Mouse (Mus musculus): Measurements from ENCODE around the gene Hcst.

Hcst gene

DNA sequence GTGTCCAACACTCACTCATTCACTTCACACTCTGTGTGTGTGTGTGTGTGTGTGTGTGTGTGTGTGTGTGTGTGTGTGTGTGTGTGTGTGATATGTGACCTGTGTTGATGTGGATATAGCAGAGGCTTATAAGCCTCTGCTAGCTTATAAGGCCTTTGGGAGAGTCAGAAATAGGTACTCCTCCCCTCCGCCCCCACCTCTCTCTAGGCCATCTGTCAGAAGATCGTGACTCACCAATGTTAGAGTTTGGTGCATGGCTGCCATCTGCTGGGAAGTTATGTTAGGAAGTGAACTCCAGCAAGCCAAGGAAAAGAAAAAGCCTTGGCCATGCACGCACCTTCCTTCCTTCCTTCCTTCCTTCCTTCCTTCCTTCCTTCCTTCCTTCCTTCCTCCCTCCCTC, 12.1 kb upstream of the Hcst start:
- peak; percentile 87 to 95 for DNase-seq

DNA sequence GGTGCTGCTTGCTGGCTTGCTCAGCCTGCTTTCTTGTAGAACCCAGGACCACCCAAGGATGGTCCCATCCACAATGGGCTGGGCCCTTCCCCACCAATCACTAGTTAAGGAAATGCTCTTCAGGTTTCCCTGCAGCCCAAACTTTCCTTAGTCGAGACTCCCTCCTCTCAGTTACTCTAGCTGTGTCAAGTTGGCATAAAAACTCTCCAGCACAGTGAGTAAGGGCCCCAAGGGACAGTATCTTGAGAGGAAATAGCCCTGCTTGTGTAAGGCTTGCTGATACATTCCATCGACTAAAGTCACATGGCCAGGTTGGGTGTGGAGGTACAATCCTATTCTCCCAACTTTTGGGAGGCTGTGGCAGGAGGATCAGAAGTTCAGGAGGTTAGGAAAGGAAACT, 10.5 kb upstream of the Hcst start:
- no peak for DNase-seq

DNA sequence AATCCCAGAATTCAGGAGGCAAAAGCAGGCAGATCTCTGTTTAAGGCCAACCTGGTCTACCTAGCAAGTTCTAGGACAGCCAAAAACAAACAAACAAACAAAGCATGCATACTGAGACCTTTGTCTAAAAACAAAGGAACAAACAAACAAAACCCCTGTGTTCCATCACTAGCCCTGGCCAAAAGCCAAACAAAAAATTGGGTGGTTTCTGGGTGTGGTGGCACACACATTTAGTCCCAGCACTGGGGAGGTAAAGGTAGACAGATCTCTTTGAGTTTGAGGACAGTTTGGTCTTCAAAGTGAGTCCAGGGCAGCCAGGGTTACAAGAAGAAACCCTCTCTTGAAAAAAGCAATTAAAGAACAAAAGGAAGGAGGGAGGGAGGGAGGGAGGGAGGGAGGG, 9.7 kb upstream of the Hcst start:
- DNase-seq: no peak

DNA sequence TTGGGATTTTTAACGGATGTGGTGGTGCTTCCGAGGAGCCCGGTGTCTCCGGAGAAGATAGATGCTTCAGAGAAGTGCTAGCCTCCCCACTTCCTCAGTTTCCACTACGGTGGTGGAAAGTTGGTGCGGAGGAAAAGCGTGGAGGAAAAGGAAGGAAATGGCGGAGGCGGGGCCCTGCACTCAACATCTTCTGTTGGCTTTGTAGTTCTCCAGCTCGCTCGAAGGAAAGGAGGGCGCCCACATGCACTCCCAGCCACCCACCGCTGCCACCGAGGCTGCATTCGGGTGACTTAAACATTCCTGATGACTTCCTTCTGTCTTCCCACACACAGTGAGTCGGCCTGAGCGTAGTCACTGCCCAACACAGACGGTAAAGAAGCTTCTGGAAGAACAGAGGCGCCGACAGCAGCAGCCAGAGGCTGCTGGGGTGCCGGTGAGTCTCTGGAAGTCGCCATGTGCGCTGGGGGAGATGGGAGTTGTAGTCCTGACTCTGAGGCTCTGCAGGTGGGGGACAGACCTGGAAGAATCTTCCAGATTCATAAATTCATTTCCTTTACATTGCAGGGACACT, 3.5 kb upstream of the Hcst start:
- peak; percentile 60 to 68 for DNase-seq

DNA sequence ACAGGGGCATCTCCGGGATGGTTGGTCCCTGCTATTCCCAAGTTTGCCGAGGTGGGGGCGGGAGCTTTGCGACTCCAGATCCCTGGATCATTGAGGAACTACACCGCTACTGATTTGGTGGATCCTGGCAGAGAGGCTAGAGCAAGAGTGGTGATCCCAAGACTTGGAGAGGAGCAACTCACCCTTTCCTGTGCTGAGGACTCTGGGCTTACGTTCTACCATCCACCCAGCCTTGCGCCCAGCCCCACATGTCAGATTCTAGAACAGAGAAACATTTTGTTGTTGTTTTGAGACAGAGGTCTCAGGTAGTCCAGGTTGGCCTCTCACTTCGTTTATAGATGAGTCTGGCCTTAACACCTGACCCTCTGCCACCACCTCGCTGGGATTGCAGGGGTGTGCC, 2.9 kb upstream of the Hcst start:
- DNase-seq: no peak

DNA sequence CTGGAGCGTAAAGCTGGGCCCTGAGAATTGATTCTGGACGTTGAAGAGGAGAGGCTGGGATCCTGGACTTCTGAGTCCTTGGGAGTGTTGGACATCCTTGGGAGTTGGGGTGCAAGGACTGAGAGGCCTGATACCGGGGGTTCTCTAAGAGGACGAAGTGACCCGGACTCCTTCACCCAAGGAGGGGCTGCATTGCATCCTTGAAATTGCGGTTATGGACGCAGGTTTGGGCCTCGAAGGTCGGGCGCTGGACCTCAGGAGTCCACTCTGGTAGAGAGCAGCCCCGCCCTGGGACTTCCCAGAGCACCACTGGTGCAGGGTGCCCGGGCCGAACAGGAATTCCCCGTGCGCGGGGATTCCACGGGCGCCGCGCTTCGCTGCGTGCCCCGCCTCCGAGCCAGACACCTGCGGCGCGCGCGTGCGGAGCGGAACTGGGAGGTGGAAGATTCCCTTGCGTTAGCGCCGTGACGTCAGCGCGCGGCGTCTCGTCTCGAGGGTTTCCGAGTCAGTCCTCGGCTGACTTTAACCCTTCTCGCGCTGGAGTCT, 2.3 kb upstream of the Hcst start:
- DNase-seq: peak; percentile 96 to 99

DNA sequence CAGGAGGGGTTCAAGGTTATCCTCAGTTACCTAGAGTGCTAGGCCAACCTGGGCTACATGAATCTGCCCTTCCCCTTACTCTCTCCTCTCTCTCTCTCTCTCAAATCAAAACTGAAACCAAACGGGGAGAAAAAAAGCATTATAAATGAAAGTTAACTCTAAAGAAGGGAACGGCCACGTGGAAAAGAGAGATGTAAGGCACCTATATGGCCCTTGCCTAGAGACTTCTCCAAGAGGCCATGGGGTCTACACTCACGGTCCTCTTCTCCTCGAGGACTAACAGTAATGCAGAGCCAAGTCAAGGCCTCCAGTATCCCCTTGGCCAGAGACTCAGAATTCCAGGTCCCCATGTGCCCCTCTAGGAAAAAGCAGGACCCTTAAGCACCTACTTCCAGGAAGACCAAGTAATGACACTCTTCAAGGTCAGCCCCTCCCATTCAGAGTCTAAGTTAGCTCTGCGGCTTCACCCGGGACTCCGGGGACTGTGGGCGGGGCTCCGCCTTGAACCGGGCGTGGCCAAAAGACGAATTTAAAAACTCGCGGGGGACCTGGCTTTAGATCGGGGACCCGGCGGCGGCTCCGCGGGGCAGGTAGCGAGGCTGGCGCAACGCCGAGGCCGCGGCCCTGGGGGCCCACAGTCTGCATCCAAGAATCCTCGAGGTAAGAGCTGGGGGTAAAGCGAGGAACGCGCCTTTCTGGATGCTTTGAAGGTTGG, 1.7 kb upstream of the Hcst start, which contains the start of gene Nfkbid:
Nfkbid (plus strand) TSS at position 558 of the 715 bp plus-strand sequence.
- peak; percentile 72 to 80 for DNase-seq

DNA sequence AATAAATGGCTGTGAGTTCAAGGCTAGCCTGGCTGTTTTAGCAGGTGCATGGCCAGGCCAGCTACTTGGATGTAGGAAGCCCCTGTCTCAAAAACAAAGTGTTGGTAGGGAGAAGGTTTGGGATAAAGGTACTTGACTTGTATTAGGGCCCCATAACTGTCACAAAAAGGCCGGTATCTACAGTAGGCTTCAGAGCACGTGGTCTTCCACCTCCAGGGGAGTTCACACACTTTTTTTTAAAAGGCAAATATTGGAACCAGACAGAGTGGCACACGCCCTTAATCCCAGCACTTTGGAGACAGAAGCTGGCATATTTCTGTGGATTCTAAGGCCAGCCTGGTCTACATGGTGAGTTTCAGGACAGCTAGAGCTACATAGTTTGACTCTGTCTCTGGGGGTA, 1.0 kb upstream of the Hcst start:
- DNase-seq: no peak

DNA sequence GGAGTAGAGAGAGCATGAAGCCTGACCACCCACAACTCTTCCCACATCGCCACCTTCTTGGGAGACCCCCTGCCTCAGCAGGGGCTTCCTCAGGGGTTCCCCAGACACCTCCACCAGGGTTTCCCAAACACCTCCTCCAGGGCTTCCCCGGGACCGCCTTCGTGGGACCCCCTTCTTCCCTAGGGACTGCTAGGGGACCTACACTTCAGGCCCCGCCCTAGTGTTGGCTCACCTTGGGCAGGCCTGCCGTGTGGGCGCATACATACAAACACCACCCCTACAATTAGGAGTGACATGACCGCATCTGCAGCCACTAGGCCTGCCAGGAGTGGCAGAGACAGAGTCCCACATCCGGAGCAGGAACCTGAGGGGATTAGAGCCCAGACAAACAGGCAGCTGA, 1.8 kb downstream of the Hcst start:
- DNase-seq: no peak

DNA sequence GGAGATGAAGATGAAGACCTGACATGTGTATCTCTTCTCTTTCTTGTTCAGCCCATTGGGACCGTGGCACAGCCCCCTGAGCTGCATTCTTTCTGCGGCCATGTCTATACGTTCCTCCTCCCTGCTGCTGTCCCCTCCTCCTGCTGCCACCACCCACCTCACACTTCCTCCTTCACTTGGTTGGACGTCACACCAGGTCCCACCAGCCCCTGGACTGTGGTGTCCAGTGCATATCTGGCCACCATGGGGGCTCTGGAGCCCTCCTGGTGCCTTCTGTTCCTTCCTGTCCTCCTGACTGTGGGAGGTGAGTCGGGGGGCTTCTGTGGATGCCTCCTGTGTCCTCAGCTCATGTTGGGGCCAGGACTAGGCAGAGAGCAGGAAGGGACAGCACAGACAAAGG, 6.1 kb downstream of the Hcst start, which contains the start of gene Tyrobp:
Tyrobp (plus strand) TSS at position 165 of the 400 bp plus-strand sequence.
- no peak for DNase-seq

DNA sequence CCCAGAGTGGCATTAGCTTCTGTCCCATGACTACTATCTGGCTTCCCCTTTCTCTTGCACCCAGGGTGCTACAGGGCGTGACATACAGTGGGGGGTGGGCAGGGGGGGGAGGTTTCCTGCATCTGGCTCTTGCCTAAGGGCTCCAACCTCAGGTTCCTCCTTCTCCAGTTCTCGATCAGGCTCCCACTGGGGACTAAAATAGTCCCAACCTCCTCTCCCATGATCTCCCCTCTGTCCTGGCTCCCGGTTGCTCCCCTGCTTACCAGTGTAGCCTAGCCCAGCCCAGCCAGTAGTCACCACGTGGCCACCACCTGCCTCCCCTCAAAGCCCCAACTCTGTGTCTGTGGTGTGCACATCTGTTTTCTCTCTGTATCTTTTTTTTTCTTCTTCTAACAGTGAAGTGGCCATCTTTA, 6.9 kb downstream of the Hcst start:
- no peak for DNase-seq

DNA sequence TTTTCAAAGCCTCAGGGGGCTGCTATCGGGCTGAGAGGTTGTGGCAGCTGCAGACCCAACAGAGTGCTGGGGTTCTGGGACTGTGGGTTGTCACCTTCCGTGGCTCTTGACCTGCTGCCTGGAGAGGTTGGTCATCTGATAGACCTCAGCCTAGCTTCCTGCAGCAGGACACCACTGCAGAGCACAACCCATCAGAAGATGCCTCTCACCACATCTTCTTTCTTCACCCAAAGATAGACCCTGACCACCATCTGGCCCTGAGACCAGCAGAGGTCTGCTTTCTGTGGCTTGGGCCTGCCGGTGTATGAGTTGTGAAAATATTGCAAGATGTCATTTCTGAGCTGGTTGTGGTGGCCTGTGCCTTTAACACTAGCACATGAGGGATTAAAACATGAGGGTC, 8.6 kb downstream of the Hcst start:
- no peak for DNase-seq

DNA sequence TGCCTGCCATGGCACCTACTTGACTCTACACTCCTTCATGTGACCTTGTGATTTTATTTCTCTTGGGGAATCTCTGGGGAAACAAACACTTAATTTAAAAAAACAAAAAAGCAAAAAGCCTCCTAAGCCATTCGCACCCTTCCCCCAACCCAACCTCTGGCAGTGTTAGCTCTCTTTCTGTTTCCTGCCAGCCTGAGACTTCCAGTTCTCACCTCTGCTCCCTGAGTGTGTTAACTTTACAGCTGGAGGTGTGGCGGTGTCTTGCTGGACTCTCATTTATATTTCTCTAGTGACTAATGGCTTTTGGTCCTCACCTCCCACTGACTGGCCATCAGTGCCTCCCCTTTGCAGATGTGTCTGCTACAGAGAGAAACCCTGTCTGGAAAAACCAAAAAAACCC, 9.9 kb downstream of the Hcst start:
- DNase-seq: no peak

DNA sequence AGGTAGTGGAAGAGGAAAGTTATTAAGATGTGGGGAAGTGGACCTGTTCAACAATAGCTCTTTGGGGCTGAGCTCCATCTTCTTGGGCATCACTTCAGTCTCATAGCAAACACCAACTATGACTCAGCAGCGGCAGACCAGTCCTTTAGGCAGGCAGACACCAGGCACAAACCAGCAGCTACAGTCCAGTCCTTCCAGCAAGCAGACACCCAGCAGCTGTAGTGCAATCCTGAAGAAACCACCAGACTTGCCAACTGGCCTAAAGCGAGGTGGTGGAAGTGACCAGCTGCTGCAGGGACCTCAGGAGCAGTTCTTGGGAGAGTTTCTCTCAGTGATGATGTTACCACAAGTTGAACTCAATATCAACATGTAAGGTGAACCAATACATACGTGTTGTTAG, 11.0 kb downstream of the Hcst start:
- DNase-seq: no peak

DNA sequence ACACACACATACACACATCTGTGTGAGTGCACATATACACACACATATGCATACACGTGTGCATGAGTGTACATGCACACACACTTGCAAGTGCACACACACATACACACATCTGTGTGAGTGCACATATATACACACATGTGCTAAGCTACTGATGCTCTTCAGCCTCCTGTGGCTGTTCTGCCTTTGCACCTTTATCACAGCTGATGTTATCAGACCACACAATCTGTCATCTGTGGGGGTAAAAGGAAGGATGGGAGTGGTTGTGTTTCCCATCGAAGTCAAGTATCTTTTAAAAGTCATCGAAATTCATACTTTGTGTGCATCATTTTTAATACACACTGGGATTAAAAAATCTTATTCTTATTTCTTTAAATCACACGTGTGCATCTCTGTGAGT, 17.3 kb downstream of the Hcst start:
- no peak for DNase-seq

DNA sequence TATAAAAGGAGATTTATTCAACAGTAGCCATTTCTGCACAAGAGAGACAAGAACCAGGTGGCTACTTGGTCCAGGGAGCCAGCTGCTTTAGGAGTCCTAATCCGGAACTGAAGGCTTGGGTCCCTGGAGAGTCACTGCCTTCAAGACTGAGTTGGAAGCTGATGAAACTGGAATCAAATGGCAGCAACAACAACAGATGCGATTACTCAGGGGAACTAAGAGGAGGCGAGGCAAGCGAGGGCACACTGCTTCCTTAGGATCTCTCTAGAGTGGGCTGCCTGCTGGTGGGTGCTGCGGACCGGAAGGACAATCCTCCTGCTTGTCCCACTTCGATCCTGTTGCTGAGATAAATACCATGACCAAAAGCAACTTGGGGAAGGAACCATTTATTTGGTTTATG, 20.0 kb downstream of the Hcst start:
- no peak for DNase-seq

DNA sequence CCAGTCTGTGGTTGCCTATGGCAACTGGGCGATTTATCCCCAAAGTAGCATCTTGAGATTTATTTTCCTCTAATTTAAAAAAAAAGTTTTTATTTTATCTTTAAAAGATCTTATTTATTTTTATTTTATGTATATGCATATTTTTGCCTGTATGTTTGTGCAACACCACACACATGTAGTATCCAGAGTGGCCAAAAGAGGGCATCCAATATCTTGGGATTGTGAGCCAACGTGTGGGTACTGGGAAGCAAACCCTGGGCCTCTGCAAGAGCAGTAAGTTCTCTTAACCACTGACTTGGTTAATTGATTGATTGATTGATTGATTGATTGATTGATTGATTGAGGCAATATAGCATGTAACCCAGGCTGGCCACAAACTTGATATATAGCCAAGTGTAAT, 24.8 kb downstream of the Hcst start:
- DNase-seq: no peak

DNA sequence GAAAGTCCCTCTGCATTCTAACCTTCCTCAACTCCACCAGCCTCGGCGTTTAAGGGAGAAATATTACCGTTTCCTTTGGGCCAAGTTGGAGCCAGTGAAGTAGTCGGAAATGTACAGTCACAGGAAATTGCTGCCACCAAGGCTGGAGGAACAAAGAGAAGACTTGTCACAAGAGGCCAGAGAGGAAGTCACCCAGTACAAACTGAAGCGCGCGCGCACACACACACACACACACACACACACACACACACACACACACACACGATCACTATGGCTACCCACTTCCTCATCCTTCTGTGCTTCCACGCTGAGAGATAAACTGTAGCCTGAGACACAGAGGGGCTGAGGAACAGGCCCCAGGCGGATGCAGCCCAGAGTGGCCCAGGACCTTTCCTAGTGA, 25.3 kb downstream of the Hcst start:
- no peak for DNase-seq

DNA sequence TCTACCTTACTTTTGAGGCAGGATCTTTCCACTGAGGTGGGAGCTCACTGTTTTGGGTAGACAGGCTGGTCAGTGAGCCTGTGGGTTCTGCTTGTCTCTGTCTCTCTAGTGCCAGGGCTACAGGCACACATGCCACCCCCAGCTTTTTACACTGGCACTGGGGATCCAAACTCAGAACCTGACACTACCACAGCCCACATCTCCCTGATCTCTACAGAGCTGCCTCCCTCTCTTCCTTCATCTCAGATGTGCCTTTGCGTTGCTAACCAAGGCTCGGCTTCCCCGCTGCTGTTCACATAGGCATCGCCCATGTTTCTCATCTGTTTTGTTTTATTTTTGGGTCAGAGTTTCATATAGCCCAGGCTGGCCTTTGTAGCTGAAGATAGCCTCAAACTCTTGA, 26.0 kb downstream of the Hcst start:
- no peak for DNase-seq

DNA sequence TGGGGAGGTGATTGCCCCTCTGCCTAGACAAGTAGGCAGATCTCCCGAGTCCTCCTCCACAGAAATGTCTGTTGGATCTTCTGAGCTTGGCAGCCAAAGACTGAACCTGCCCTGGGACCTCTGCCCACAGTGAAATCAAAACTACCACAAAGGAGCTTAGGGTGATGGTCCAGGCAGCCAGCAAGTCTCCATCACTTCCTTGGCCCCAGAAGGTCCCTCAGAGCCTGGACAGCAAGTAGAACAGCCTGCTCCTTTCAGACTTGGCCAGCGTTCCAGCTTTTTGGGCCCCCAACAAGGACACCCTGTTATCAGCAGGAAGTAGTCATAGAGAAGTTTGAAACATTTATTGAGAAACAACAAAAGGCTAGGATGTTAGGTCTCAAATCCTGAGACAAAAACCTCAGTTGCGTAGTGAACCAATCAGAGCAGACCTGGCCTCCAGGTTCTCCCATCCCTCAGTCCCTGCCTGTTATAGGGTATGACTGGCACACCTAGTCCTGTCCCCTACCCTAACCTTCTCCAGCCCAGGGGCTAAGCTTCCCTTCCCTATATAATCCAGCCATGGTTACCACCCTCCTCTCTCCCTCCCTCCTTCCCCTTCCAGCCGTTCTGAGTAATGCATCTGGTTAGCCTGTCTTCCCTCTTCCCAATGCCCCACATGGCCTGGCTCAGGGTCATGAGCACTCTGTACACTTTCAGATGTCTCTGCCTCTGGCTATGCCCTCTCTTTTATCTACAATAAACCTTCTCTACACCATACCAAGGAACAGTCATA, 26.7 kb downstream of the Hcst start:
- no peak for DNase-seq

DNA sequence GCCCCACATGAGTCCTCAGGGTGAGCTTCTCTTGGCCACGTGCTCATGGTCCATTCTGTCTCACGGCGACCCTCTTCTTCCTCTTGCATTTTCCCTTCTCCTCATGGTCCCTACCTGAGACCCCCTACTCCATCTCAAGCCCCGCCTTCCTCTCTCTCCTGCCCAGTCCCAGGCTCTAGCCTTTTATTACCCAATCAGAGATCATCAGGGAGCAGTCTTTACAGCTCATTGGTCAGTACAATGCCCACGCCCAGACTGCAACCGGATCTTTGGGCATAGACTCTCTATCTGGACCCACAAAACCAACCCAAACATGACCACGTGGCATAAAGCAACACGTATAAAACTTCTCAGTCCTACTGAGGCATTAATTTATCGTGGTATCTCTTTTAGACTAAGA, 35.5 kb downstream of the Hcst start:
- no peak for DNase-seq

DNA sequence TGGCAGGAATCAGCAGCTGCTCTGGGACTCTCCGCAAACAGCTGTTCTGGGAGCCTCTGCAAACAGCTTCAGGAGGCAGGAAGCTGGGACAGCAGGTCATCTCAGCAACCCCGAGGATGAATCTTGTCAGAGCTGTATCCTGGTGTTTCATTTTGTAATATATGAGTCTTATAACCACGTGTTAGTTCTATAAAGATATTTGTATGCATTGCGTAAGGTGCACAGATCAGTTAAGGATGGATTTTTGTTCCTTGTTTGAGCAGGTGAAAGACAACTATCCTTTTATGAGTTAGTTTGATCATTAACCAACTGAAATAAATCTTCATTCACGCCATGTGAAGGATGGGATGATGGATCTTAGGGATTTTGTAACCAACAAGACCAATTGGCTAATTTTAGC, 39.6 kb downstream of the Hcst start:
- DNase-seq: no peak

DNA sequence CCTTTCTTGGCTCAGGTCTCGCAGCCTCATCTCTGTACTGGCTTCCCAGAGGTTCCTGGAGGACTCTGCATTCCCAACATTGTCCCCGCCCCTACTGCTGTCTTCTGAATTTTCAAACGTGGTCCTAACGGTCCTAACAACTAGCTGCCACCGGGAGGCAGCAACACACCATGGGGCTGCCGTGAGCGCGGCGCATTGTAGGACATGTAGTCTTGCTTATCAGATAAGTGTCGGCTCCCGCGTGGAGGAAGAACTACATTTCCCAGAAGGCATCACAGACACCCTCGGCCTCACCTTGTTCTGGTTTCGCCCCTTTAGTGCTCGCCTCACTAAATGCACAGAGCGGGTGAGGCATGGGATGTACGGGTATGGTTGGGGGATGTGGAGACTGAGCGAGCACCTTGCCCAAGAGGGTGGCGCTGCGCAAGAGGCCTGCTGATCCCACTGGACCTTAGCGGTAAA, 46.1 kb downstream of the Hcst start:
- peak; percentile 93 to 95 for DNase-seq
